Mouse (Mus musculus): ENCODE measurements around the gene Ocln.
A peak's percentile ranks its signal among the peaks of the same experiment; 100 is the strongest.

Ocln gene

DNA sequence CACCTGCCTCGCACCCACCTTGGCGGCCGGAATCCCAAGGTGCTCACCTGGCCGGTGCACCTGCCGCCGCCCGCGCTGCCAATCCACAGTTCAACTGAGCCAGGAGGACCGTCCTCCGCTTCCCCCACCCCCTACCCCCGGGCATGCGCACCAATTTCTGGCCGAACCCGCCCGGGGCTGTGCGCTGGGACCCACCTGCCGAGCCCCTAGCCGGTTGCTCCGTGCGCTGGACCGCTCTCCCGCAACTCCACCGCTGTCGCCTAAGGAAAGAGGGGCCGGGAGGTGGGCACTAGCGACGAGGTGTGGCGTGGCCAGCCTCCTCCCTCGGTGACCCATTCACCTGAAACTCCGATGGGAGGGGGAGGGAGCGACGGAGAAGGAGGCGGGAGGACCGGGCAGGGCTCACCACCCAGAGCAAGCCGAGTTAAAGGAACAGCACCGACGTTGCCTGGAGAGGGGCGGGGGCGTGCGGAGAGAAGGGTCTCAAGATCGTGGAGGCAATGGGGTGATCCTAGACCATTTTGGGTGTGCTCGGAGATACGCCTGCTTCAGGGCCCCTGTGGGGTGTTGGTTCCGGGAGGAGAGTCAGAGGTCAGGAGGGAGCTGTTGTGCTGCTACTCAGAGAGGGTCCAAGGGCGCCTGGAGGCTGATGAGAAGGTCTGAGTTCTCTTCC is at the start of gene Ocln:
TSS of gene Ocln (minus strand) at position 350 of the 673 bp plus-strand sequence.
- no peak for DNase-seq (ENCODE audit: low read depth)

- no peak for DNase-seq (ENCODE audit: low read depth)
Measured at GRCm38 (mm10) chr13:100601034-100601433, 48.5 kb upstream of the Ocln start.

- DNase-seq (ENCODE audit: low read depth), result no peak
Measured at GRCm38 (mm10) chr13:100600317-100600716, 47.8 kb upstream of the Ocln start.

DNA sequence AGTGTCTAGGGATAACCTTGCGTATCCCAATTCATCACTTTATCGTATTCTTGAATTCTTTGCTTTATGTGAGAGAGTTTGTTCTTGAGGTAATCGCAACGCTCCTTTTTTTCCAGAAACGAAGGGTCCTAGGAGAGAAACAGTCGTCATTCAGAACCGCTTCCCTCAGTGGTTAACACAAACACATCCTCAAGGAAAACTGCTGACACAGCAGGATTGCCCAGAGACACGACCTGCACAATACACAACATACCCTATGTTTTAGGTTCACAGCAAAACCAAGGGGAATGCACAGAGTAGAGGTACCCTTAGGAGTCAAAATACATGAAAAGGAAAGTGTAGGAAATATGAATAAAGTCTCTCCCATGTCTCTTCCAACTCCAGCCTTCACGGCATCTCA is 44.8 kb upstream of the Ocln start:
- no peak for DNase-seq (ENCODE audit: low read depth)

GRCm38 (mm10) chr13:100595552-100595885 is 43.0 kb upstream of the Ocln start:
- no peak for DNase-seq (ENCODE audit: low read depth)

GRCm38 (mm10) chr13:100594838-100595551 is 42.5 kb upstream of the Ocln start:
- DNase-seq (ENCODE audit: low read depth), result no peak

GRCm38 (mm10) chr13:100594041-100594792 is 41.7 kb upstream of the Ocln start:
- no peak for DNase-seq (ENCODE audit: low read depth)

- DNase-seq (ENCODE audit: low read depth), result no peak
Measured at GRCm38 (mm10) chr13:100588646-100589045, 36.1 kb upstream of the Ocln start.

- DNase-seq (ENCODE audit: low read depth), result peak; percentile 35
Measured at GRCm38 (mm10) chr13:100582144-100582543, 29.6 kb upstream of the Ocln start.

GRCm38 (mm10) chr13:100581701-100582100 is 29.2 kb upstream of the Ocln start:
- DNase-seq (ENCODE audit: low read depth), result peak; percentile 45

DNA sequence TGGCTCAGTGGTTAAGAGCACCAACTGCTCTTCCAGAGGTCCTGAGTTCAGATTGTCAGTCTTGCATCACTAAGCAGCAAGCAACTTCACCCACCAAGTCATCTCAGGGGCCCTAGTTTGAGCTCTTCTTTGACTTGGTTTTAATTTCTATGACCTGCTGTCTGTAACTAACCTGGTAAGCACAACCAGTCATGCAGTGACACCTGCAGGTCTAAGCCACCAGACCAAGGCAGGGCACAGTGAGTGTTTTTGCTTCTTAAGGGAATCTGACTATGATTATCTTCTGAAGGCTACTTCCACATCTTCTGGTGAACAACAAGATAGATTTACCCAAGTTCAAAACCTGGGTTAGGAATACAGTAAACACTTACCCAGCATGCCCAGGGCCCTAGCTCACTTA is 27.4 kb upstream of the Ocln start:
- no peak for DNase-seq (ENCODE audit: low read depth)

- DNase-seq (ENCODE audit: low read depth), result no peak
Measured at GRCm38 (mm10) chr13:100579220-100579619, 26.7 kb upstream of the Ocln start.

GRCm38 (mm10) chr13:100575950-100576349 is 23.4 kb upstream of the Ocln start:
- DNase-seq (ENCODE audit: low read depth), result no peak

- no peak for DNase-seq (ENCODE audit: low read depth)
Measured at GRCm38 (mm10) chr13:100570713-100571112, 18.2 kb upstream of the Ocln start.

- DNase-seq (ENCODE audit: low read depth), result no peak
Measured at GRCm38 (mm10) chr13:100568359-100568758, 15.8 kb upstream of the Ocln start.

GRCm38 (mm10) chr13:100559449-100559848 is 6.9 kb upstream of the Ocln start:
- DNase-seq (ENCODE audit: low read depth), result no peak

DNA sequence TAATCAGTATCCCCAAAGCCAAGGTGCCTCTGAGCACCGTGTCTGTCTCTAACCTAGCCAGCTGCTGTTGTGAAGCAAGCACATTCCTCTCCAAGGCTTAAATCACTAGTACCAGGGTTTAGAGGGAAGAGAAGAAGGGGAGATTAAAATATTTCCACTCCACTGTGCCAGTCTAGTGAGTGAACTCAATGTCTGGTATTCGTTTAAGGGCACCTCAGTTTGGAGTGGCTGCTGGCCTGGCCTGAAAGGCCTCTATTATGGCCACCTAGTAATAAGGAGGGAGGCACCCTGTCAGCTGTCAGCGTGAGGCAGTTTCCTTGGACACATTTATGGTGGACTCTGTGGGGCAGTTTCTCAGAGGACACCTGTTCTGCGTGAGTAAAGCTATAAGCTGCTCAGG is 4.5 kb upstream of the Ocln start:
- no peak for DNase-seq (ENCODE audit: low read depth)

DNA sequence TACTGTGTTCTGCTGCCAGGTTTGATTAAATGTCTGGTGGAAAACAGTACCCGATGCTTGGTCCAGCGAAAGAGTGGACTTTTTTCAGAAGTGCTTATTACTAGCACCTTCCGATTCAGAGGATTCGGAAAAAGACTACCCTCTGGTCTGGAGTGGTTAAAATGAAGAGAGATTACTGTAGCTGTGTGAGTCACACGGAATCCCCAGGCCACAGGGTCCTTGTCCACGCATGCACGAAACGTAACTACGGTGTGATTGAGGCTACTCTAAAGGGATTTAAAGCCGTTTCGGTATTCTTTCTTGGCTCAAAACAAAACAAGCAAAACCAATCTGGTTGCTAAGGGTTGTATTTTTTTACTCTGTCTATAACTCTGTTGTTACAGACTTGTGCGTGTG is 522 bp upstream of the Ocln start:
- no peak for DNase-seq (ENCODE audit: low read depth)

DNA sequence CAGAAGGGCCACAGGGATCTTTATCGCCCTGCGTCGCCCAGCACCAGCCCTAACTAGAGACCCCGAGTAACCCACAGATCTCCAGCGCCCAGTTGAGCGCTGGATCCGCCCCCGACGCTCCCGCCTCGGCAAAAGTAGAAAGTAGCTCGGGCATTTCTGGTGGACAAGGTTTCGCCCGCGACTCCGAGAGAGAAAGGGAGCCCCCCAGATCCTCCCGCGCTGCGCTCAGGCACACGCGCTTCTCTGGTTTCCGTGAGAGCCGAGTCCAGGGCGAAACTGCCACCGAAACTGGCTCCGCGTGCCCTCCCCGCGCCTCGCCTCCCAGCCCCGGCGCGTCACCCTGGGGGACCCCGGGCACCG is 529 bp downstream of the Ocln start:
- DNase-seq (ENCODE audit: low read depth), result no peak

GRCm38 (mm10) chr13:100551371-100552008 is 1.0 kb downstream of the Ocln start:
- DNase-seq (ENCODE audit: low read depth), result no peak

DNA sequence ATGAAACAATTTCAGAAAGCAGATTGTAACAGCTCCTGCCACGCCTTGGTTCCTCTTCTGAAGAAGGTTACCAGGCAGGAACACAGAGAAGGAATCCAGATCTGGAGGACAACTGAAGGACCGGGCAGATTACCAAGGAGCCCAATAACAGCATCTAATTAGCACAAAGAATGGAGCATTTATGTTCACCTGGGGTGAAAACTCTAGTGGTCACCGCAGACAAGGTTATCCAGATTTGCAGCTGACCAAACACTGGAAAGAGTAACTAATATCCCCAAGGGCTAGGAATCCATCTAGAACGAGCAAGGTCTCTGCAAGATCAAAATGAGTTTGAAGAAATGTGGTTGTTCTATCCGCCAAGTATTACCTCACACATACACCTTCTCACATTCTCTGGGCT is 5.2 kb downstream of the Ocln start:
- DNase-seq (ENCODE audit: low read depth), result no peak

DNA sequence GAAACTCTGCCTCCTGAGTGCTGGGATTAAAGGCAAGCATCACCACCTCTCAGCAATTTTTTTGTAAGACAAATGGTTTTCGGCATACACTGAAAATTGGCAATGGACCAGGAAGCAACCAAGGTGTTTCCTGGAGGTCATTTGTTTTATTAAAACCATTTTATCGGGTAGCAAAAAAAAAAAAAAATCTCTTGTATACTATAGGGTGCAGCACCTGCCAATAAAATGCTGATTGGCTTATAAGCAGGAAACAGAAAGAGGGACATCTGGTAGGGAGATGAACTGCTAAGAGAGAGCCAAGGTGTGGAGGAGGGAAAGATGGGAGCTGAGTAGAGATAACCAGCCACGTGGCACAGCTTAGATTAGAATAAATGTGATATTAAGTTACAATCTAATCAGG is 7.0 kb downstream of the Ocln start:
- no peak for DNase-seq (ENCODE audit: low read depth)

GRCm38 (mm10) chr13:100544220-100544662 is 8.3 kb downstream of the Ocln start:
- no peak for DNase-seq (ENCODE audit: low read depth)

Measured in NIH3T3 (cell line).